Mouse (Mus musculus) heart, adult 9 months (tissue): Measurements from ENCODE around the gene St3gal5.

Experiments
- DNase-seq, 2 experiments: peaks; one replicate each; pipeline ENCODE4 v3.0.0; 2022; ENCODE audit warnings: low spot score in 2 of 2

The St3gal5 gene

GRCm38 (mm10) chr6:72203279-72203678 lies 105.9 kb downstream of the St3gal5 start:
- DNase-seq = no peak
